Mouse (Mus musculus) hindbrain, embryonic 15.5 days (tissue): Measurements from ENCODE around the gene Fam222b. TPM values are rescaled to one million over a fixed set of nuclear protein-coding genes. Genes with fewer than 3 reads are reported as not detected.
A peak's percentile ranks its signal among the peaks of the same experiment; 100 is the strongest.

Experiments used
- ATAC-seq: fragments of 200-750 bp; cut with Nextera tagmentation; 2 replicates; pipeline ENCODE4 v1.8.0; 2017; ENCODE audit warnings: low read depth, moderate number of reproducible peaks, moderate TSS enrichment; ENCODE audit not compliant: low FRiP score
- H3K27ac ChIP-seq: fragments of 300-500 bp; sonication (generic); replicated peaks from 2 replicates; pipeline ENCODE4 v1.5.1; 2015; ENCODE audit warnings: mild to moderate bottlenecking, inconsistent platforms
- H3K27me3 ChIP-seq: fragments of 300-500 bp; sonication (generic); 2 replicates; pipeline ENCODE4 v1.6.1; 2015; ENCODE audit warnings: control low read depth, inconsistent platforms
- H3K36me3 ChIP-seq: fragments of 300-500 bp; sonication (generic); 2 replicates; pipeline ENCODE4 v1.6.1; 2015; ENCODE audit warnings: control low read depth, inconsistent platforms
- H3K4me1 ChIP-seq: fragments of 300-500 bp; sonication (generic); replicated peaks from 2 replicates; pipeline ENCODE4 v1.6.1; 2015; ENCODE audit warnings: control low read depth, inconsistent platforms
- H3K4me2 ChIP-seq: fragments of 300-500 bp; sonication (generic); 2 replicates; pipeline ENCODE4 v1.6.1; 2015; ENCODE audit warnings: moderate library complexity, mild to moderate bottlenecking, inconsistent platforms
- H3K4me3 ChIP-seq: fragments of 300-500 bp; sonication (generic); 2 replicates; pipeline ENCODE4 v1.5.1; 2015; ENCODE audit warnings: mild to moderate bottlenecking, inconsistent platforms
- H3K9ac ChIP-seq: fragments of 300-500 bp; sonication (generic); 2 replicates; pipeline ENCODE4 v1.6.1; 2015; ENCODE audit warnings: inconsistent platforms
- H3K9me3 ChIP-seq: fragments of 300-500 bp; sonication (generic); 2 replicates; pipeline ENCODE4 v1.6.1; 2016; ENCODE audit warnings: control low read depth, inconsistent platforms
- WGBS: fragments of 180-500 bp; shearing (Covaris S2); methylation state at CpG from one replicate; pipeline ENCODE4 v1.1.7; 2015; 5-methylcytosine and 5-hydroxymethylcytosine counted together
- polyA plus RNA-seq: library from polyadenylated mRNA; unstranded; fragments of >200 nt; fragmentation: Nextera tagmentation; extraction: Ambion mirVana; gene quantifications from 2 replicates; pipeline ENCODE4 v1.2.1, GENCODE M21; 2015

Gene Fam222b
- polyA plus RNA-seq, 1 experiment from 2014 or later, result 33.3 TPM

DNA sequence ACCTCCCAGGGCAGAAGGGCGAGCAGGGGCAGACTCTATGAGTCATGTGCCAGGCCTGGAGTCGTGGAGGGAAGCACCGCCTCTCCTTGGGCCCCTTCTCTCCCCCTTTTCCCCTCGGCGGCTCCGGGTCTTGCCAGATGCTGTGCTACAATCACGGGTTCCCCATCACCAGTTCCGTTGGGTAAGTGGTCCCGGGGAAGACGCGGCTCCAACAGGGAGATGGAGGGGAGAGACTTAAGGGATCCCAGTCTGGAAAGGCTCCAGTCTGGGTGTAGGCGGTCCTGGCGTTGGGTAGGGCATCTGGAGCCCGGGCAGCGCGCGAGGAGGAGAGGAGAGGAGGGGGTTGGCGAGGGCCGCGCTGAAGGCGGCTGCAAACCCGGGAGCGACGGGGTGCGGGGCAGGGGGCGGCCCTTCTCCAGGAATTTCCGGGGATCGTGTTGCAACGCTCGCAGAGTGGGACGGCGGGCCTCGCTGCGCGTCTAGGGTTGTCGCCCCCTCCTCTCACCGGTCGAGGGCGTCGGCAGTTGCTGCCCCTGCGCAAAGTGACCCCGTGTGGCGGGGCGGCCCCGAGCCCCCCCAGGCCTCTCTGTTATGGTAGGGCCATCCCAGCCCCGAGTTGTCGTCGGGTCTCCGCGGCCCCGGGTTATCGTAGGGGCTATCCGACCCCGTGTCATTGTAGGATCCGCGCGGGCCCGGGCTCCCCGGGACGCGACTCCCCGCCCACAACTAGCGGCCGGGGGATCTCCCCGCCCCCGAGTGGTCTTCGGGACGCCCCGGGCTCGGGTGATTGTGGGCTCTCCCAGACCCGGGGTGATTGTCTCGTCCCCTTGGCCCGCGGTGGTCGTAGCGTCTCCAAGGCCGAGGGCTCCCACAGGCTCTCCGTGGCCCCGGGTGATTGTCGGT lies 94.1 kb downstream of the Fam222b start, which contains the start of gene Rab34:
TSS of gene Rab34 (plus strand) at position 100 of the 903 bp plus-strand sequence.
- no peaks in the 10 kb centered on the region for H3K9me3 ChIP-seq
- peaks cover 24% of the 10 kb centered on the region for H3K36me3 ChIP-seq
- peaks cover 27% of the 10 kb centered on the region for H3K4me1 ChIP-seq
- ATAC-seq, result peak; percentile 78
- peak within 1 kb of the TSS; percentile 88 for H3K27ac ChIP-seq
- H3K4me2 ChIP-seq, result peak within 1 kb of the TSS; percentile 73
- H3K4me3 ChIP-seq, result peak within 1 kb of the TSS; percentile 66
- no peaks in the 10 kb centered on the region for H3K27me3 ChIP-seq
- under 1% methylated on average over 75 of the region's 80 CpGs for WGBS
- H3K9ac ChIP-seq, result peak within 1 kb of the TSS; percentile 72

DNA sequence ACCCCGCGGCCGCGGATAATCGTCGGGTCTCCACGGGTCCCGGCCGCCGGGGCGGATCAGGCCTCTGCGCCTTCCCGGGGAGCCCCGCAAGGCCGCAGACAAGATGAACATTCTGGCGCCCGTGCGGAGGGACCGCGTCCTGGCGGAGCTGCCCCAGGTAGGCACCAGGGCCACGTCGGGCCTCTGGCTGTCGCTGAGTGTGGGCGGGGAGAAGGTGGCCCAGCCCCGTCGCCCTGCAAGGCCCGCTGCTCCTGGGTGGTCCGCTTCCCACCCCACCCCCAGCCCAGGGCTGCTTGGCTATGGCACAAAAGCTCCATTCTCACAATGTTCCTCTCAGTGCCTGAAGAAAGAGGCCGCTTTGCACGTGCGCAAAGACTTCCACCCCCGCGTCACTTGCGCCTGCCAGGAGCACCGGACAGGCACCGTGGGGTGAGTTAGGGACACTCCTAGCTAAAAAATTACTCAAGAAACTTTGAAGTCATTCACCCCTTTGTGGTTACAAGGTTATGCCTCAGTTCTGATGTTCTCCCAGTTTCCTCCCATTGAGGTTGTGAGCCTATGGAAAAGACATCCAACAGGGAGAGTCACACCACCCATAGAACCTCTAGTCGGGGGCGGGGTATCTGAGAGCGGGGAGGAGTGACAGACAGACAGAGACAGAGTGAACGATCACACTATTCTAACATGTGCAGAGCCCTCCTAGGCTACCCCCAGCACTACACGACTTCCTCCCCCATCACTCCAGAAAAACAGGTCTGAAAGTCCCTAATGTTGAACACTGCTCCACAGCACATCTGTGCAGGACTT lies 95.0 kb downstream of the Fam222b start:
- H3K9me3 ChIP-seq, result no peaks in the 10 kb centered on the region
- no peaks in the 10 kb centered on the region for H3K27me3 ChIP-seq
- H3K9ac ChIP-seq, result peak overlapping the region; percentile 72
- ATAC-seq, result peak; percentile 77
- H3K4me2 ChIP-seq, result peak overlapping the region; percentile 73
- H3K27ac ChIP-seq, result peak overlapping the region; percentile 88
- peaks cover 25% of the 10 kb centered on the region for H3K4me1 ChIP-seq
- under 1% methylated on average over 42 of the region's 42 CpGs for WGBS
- peaks cover 26% of the 10 kb centered on the region for H3K36me3 ChIP-seq
- H3K4me3 ChIP-seq, result peak overlapping the region; percentile 66

DNA sequence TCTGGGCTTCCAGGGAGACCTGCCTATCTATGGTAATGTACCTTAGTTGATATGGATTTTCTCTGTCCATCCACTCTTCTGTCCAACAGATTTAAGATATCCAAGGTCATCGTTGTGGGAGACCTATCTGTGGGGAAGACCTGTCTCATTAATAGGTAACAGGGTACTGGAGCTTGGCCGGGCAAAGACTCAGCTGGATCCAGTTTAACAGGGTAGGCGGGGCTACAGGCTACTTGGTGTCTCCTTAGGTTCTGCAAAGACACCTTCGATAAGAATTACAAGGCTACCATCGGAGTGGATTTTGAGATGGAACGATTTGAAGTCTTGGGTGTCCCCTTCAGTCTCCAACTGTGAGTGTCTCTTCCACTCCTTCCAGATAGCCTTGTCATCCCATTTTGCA lies 95.6 kb downstream of the Fam222b start:
- H3K4me2 ChIP-seq, result peak overlapping the region; percentile 73
- H3K36me3 ChIP-seq, result peaks cover 26% of the 10 kb centered on the region
- H3K27me3 ChIP-seq, result no peaks in the 10 kb centered on the region
- H3K9me3 ChIP-seq, result no peaks in the 10 kb centered on the region
- H3K27ac ChIP-seq, result peak overlapping the region; percentile 88
- H3K9ac ChIP-seq, result peak overlapping the region; percentile 72; the same call in 1 of the 2 replicates
- H3K4me1 ChIP-seq, result peaks cover 31% of the 10 kb centered on the region
- H3K4me3 ChIP-seq, result peak overlapping the region; percentile 66
- 69% methylated on average over 6 of the region's 6 CpGs for WGBS
- no peak for ATAC-seq

DNA sequence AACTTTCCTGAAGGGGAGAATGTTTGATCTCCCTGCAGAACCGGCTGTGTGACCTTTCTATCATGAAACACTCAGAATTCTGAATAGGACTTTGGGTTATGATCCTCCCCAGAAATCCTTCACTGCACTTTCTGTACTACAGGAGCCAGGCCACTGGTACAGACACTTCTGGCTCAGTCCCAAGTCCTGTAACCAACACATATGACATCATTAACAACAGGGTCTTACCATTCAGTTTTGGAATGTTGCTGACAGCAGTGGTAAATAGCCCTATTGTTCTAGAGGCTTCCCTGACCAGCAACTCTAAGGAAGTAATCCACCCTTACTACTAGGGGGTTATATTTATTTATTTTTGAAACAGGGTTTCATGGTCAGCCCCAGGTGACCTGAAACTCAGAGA lies 98.7 kb downstream of the Fam222b start, which contains the start of gene Proca1:
TSS of gene Proca1 (plus strand) at position 280 of the 400 bp plus-strand sequence.
- Histone ChIP-seq H3K27me3 (no peaks in the 10 kb centered on the region), H3K36me3 (peaks cover 26% of the 10 kb centered on the region), H3K4me1 (peaks cover 24% of the 10 kb centered on the region), H3K4me3 (no peak within 1 kb of the TSS), H3K27ac (no peak within 1 kb of the TSS), H3K9me3 (no peaks in the 10 kb centered on the region), H3K4me2 (peak within 1 kb of the TSS; percentile 49), H3K9ac (no peak within 1 kb of the TSS)
- WGBS, result 92% methylated on average over 1 of the region's 1 CpGs
- no peak for ATAC-seq

DNA sequence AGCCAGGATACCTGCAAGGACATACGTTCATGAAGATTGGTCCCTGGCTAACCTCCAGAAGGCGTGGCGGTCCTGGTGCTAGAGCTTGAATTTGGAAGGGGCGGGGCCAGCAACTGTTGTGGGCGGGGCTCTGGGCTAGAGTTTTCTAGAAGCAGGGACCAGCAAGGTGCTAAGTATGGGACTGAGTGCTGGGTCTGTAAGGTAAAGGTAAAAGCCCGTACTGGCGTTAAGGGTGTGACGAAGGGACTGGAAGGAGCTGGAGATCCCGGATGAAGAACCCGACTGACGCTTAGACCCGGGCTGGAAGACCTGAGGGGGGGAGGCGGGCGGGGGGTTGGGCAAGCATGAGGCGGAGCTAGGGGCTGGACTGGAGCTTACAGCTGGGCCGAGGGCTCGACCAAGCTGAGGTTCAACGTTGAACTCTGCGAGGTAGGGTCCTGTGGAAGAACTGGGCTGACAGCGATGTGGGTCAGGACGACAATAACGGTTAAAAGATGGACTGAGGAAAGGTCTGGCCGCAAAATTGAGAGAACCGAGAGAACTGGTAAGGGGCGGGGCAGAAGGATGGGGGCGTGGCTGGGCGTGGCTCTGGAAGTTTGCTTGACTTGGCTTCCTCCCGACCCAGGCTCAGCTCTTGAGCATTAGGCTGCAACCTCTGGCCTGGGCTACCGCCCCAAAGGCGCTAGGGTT lies 100.1 kb downstream of the Fam222b start:
- ATAC-seq, result peak; percentile 53
- Histone ChIP-seq H3K4me2 (peak overlapping the region; percentile 49), H3K36me3 (peaks cover 26% of the 10 kb centered on the region), H3K4me1 (peaks cover 19% of the 10 kb centered on the region), H3K27ac (no peak overlapping the region), H3K9ac (no peak overlapping the region), H3K27me3 (no peaks in the 10 kb centered on the region), H3K9me3 (no peaks in the 10 kb centered on the region), H3K4me3 (peak overlapping the region; percentile 31)
- WGBS, result 3% methylated on average over 30 of the region's 30 CpGs

DNA sequence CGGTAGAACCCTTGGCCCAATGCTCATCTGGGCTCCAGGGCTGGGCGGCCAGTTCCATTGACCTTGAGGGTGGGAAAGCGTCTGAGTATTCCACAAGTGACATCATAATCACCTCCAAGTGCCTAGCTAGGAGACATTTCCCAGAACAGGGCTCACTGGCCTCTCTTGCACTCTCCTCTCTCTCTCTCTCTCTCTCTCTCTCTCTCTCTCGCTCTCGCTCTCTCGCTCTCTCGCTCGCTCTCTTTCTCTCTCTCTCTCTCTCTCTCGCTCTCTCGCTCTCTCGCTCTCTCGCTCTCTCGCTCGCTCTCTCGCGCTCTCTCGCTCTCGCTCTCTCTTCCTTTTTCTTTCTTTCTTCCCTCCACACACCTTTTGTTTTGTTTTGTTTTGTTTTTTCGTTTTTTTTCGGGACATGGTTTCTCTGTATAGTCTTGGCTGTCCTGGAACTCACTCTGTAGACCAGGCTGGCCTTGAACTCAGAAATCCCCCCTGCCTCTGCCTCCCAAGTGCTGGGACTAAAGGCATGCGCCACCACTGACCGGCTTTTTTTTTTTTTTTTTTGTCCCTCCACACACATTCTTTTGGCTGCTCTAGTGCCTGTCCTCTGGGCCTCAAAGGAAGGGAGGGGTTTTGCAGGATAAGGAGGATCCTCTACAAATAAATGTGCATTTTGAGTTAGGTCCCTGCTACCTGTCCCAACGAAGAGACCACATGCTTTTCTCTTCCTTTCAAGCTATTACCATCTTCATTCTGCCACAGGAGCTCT lies 100.8 kb downstream of the Fam222b start:
- Histone ChIP-seq H3K9ac (no peak overlapping the region), H3K4me3 (peak overlapping the region; percentile 31), H3K9me3 (no peaks in the 10 kb centered on the region), H3K27me3 (no peaks in the 10 kb centered on the region), H3K4me2 (peak overlapping the region; percentile 49), H3K27ac (no peak overlapping the region), H3K36me3 (peaks cover 26% of the 10 kb centered on the region), H3K4me1 (peaks cover 12% of the 10 kb centered on the region)
- WGBS, result 62% methylated on average over 23 of the region's 23 CpGs
- no peak for ATAC-seq

DNA sequence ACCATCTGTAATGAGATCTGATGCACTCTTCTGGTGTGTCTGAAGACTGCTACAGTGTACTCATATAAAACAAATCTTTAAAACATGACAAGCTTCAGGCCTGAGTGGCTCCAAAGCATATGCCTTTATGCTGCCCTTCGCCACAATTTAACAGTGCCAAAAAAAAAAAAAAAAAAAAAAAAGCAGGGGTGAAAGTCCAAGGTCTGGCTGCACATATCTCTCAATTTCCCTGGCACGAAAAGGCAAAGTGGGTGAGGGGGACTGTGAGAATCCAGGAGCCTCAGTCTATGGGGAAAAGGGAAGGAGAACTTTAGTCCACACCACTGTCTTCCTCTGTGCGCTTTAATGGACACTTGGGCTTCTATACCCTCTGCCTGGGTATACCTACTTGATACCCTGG lies 107.9 kb downstream of the Fam222b start:
- Histone ChIP-seq H3K9me3 (no peaks in the 10 kb centered on the region), H3K27ac (no peak overlapping the region), H3K36me3 (peaks cover 24% of the 10 kb centered on the region), H3K27me3 (no peaks in the 10 kb centered on the region), H3K4me1 (no peaks in the 10 kb centered on the region), H3K9ac (no peak overlapping the region), H3K4me3 (no peak overlapping the region), H3K4me2 (no peak overlapping the region)
- ATAC-seq, result no peak
- 95% methylated on average over 3 of the region's 3 CpGs for WGBS

DNA sequence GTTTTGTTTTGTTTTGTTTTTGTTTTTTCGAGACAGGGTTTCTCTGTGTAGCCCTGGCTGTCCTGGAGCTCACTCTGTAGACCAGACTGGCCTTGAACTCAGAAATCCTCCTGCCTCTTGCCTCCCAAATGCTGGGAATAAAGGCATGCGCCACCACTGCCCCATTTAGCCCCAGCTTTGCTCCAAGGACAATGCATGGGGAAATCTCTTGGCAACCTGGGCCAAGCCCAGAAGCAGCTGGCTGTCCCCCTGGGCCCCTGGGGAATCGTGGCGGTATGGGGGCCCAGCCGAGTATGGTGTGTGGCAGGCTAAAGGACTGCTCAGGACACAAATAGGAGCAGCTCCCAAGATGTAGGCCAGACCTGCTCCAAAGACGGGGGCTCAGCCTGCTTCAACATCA lies 109.8 kb downstream of the Fam222b start:
- Histone ChIP-seq H3K9me3 (no peaks in the 10 kb centered on the region), H3K27ac (peak overlapping the region; percentile 28; the same call in 1 of the 2 replicates), H3K9ac (no peak overlapping the region), H3K27me3 (no peaks in the 10 kb centered on the region), H3K4me1 (no peaks in the 10 kb centered on the region), H3K36me3 (peaks cover 43% of the 10 kb centered on the region), H3K4me3 (no peak overlapping the region), H3K4me2 (no peak overlapping the region)
- 61% methylated on average over 6 of the region's 6 CpGs for WGBS
- no peak for ATAC-seq

DNA sequence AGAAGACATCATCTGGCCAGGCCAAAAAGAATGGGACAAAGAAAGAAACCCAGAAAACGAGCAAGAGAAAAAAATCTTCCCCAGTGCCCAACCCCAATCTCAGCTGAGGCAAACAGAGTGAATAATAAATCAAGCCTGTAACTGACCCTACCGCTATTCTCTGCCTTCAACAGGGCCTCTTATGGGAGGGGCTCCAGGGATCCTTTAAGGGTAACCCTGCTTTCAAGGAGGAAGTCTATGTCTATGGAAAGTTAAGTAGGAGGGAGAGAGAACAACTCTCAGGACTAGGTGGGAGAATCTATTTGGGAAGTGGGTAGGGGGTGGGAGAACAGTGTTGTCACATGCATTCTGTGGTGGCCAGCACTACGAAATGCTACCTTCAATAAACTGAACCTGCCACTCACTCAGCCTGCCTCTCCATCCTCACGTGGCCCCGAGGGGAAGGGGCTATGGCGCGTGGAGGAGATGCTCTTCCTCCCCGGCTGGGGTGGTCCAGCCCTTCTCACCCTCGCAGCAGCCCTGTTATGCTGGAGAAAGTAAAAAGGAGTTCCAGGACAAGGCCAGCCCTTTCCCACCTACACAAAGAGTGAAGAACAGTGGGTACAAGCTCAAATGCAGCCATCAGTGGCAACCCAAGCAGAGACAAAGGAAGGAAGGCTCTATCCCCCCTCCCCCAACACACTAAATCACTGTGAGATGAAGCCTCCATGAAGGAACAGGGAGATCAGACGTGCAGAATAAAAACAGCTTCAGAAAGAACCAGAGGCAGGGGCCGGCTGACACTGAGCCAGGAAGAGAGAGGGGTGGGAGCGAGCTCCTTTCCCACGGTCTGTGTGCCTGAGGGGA lies 111.1 kb downstream of the Fam222b start:
- no peak overlapping the region for H3K9ac ChIP-seq
- H3K4me3 ChIP-seq, result no peak overlapping the region
- H3K27me3 ChIP-seq, result no peaks in the 10 kb centered on the region
- peaks cover 56% of the 10 kb centered on the region for H3K36me3 ChIP-seq
- H3K27ac ChIP-seq, result peak overlapping the region; percentile 65
- H3K4me1 ChIP-seq, result no peaks in the 10 kb centered on the region
- no peak for ATAC-seq
- H3K9me3 ChIP-seq, result no peaks in the 10 kb centered on the region
- WGBS, result 47% methylated on average over 13 of the region's 13 CpGs
- H3K4me2 ChIP-seq, result no peak overlapping the region
